Mouse (Mus musculus): ENCODE results near the gene Ccr10. TPM values are rescaled to one million over a fixed set of nuclear protein-coding genes. Genes with fewer than 3 reads are reported as not detected.

Ccr10 gene
- polyA plus RNA-seq (2012; rRNA removed) = 0.34 and 0.45 TPM in 2 replicates

DNA sequence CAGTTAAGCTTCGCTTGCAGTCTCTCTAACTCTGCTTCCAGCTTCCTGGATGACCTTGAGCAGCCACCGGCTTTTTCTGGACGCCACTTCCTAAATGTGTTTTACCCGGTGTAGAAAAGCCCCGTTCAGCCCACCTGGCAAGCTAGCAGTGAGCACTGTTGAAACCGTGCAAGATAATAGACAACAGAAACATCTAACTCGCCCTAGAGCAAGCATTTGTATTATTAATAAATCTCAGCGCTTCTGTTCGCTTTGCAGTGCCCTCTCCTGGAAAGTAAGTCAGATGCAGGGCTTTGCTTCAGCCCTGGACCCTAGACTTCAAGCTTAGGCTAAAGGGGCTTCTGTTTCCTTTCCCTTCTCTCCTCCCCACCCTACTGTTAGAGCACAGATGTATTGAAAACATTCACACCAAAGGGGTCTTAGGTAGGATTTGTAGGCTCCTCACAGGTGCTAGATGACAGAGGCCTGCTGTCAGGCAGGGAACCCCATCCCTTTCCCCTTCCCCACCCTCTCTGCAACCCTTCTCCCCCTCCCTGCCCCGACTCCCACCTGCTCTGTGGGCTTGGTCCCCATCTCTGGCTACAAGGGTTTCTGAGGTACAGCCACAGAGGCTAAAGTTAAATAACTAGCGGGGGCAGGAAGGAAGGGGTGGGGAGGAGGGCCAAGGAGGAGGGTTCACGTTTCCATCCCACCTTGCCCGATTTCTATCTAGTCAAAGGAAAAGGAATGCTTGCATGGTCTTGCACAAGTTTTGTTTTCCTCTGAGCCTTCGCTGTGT is at the start of gene Ccr10:
TSS of gene Ccr10 (minus strand) at position 593 of the 778 bp plus-strand sequence.
- DNase-seq (ENCODE audit: low read depth) = no peak

DNA sequence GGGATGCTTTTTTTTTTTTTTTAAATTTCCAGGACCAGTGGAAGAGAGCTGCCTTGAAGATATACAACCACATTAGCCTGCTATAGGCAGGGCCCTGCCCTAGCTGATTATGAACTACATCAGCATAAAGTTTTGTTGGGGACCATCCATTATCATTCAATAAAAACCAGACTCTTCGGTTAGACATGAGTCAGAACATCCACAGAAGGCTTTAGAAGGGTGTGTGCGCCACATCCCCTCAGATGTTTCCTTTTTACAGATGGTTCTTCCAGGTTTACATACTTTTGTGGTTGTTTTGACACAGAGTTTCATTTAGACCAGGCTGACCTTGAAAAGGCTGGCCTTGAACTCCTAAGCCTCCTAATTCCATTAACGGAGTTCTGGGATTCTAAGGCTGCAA is 49.1 kb upstream of the Ccr10 start:
- DNase-seq (ENCODE audit: low read depth) = no peak

- DNase-seq (ENCODE audit: low read depth) = no peak
Measured at GRCm38 (mm10) chr11:101221306-101221986, 46.2 kb upstream of the Ccr10 start.

- no peak for DNase-seq (ENCODE audit: low read depth)
Measured at GRCm38 (mm10) chr11:101220853-101221252, 45.6 kb upstream of the Ccr10 start.

GRCm38 (mm10) chr11:101218436-101219055 is 43.3 kb upstream of the Ccr10 start:
- no peak for DNase-seq (ENCODE audit: low read depth)

DNA sequence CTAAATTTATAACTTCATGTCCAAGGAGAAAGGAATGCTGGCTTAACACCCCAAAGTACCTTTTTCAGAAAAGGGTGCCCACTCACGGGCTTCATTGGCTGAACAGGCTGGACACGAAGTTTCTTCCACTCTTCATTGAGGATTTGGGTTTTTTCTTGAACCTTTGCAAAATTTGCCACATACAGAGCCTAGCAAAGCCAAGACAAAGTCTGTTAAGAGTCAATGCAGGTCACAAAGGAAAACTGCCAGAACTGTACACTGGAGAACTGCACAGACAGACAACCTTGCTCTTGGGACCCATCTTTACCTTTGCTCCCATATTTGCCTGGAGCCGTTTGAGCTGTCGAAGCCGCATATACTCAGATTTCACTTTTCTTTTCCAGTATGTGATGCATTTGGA is 41.7 kb upstream of the Ccr10 start:
- no peak for DNase-seq (ENCODE audit: low read depth)

DNA sequence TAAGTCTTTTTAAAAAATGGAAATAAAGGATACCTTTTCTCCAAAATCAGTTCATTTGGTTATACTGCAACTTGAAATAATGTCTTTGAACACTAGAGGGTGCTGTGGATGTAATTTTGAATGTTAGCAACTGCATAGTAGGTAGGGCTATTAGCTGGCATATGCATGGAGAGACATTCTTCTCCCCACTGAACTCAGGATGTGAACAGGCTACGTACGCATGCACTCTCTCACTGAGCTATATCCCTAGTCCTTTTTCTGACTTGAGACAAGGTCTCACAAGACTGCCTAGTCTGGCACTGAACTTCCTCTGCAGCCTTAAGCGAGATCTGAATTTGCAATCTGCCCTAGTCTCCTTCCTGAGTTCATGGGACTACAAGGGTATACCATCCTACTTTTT is 36.7 kb upstream of the Ccr10 start:
- no peak for DNase-seq (ENCODE audit: low read depth)

DNA sequence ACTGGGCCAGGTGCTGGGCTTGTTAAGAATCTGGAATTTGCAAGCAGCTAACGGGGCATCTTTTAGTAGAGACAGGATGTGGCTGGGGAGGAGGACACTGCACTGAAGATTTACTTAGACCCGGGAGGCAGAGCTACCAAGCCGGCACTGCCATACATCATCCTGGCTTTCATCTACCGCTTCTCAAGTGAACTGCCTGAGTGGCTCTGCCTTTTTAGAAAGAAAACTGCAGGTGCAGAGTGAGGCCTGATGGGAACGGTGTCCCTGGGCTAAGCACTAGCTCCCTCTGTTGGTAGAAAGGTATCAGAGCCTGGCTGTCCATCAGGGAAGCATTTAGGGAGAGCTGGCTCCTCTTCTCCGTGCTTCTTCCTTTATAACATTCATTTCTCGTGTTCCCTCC is 25.7 kb upstream of the Ccr10 start:
- DNase-seq (ENCODE audit: low read depth) = no peak

- no peak for DNase-seq (ENCODE audit: low read depth)
Measured at GRCm38 (mm10) chr11:101199555-101199954, 24.3 kb upstream of the Ccr10 start.

GRCm38 (mm10) chr11:101196175-101196574 is 20.9 kb upstream of the Ccr10 start:
- no peak for DNase-seq (ENCODE audit: low read depth)

DNA sequence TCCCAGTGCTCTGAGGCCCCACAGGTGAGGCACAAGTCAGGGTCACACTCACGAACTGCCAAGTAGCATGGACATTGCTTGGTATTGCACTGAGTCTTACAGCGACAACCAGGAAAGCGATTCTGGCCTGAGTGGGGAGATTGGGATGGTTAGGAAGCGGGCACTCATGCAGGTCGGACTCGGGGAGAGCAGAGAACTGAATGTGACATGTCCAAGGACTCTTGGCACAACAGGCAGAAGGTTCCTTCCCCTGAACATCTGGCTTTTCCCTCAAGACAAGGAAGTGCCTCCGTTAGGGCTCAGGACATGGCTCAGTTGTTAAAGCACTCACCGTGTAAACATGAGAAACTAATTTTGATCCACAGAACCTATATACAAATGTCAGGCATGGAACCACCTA is 20.3 kb upstream of the Ccr10 start:
- DNase-seq (ENCODE audit: low read depth) = no peak

- DNase-seq (ENCODE audit: low read depth) = no peak
Measured at GRCm38 (mm10) chr11:101195101-101195500, 19.9 kb upstream of the Ccr10 start.

- DNase-seq (ENCODE audit: low read depth) = no peak
Measured at GRCm38 (mm10) chr11:101194643-101195042, 19.4 kb upstream of the Ccr10 start.

DNA sequence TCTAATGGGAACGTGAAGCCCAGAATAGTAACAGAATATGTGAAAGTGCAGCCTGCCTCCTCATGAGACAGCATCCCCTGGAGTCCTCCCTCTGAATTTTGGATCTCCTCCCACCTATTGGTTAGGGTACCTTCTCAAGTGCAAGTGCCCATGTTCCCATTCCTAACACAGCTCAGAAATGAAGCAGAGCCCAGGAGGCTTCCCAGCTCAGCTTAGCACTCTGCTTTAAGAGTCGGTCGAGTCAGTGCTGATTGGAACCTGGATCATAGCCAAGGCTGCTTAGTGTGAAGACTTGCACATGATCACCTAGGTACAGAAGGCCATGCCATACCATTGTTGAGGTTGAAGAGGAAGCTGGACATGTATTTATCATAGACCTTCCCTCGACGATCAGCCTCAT is 18.9 kb upstream of the Ccr10 start:
- no peak for DNase-seq (ENCODE audit: low read depth)

DNA sequence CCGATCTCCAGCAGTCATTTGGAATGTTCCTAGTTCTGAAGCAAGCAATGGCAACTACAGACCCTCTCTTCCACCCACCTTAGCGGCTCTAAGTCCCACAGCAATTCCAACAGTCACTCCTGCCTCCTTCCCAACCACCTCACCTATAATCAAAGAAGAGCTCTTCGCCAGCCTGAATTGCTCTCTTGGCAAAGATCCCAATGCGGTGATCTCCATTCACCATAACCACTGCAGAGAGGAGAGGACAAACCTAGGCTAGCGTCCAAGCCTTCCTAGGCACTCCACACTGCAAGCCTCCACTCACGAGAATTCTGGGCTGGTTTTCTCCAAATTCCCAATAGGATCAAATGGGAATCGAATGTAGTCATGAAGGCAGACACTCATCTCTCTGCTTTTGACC is 17.8 kb upstream of the Ccr10 start:
- no peak for DNase-seq (ENCODE audit: low read depth)

DNA sequence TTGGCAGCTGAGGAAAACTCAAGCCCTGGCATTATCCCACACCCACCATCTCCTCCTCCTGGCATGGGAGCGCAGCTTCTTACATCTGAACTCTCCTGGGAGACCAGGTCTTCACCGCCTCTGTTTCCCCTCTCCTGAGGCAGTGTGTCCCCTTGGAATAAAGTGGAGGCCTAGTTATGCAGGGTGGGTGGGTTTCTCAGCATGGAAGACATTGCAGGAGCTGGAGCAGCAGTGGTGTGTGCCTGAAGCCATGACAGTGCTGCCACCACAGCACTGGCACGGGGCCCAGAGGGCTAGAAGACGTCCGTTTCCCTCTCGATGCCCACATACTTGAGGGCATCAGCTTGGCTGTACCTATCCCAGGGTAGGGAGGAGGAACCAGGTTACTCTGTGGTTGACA is 17.4 kb upstream of the Ccr10 start:
- no peak for DNase-seq (ENCODE audit: low read depth)

DNA sequence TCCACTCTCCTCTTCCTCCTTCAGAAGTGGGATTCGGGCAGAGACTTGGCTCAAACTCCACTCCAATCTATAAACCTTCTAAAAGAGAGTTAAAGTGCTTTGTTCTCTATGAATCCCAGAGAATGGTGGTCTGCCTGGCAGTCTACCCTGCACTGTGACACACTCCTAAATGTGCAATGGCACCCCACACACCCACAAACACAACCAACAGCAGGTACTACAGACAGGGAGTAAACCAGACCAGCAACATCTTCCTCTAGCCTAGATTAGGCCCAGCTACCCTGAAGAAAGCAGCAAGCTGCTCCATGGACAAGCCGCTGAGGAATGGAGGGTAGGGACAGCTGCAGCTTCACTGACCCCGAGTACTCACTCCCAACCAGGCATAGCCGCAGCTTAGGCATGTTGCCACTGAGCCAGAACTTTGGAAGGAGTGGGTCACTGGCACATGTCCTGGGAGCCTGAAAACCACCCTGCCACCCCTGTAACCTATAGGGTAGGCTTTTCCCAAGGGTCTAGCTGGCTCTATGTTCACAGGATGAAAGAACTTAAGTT is 16.8 kb upstream of the Ccr10 start:
- DNase-seq (ENCODE audit: low read depth) = no peak

DNA sequence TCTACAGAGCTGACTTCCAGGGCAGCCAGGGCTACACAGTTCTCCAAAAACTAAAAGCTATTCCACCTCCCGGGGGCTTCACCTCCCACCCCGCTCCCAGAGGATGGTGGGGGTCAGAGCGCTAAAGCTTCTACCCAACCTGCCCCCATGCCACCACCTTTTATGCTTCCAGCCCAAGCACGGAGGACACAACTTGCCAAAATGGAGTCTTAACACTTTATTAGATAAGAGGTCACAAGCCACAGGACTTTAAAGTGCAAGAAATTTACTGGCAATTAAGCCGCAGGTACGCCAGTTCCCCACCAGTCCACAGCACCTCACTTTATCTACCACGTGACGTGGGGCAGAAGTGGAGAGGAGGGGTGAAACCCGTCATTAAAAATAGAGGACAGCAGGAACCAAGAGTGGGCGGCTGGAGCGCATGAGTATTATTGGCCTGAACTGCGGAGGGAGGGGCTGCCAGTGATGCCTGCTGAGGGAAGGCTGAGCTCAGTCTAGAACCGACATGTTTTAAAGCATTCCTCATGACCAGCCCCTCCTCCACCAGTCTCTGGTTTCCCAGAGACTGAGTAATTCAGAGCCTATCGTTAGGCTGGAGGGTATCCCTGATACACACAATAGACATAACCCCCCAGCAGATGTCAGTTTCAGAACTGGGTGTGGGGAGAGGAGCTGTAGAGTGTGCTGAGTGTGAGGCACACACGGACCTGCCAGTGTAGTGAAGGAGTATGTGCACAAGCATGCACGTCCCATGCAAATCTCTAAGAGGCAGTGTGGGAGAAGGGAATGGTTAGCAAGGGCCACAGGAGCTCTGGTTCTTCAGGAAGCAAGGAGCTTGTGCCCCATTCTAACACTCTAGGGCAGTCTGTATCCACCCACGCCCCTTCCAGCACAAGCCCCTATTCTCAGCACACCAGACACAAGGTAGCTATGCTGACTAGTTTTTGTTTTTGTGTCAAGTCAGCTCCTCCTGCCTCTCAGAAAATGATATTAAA is 16.0 kb upstream of the Ccr10 start:
- DNase-seq (ENCODE audit: low read depth) = no peak

DNA sequence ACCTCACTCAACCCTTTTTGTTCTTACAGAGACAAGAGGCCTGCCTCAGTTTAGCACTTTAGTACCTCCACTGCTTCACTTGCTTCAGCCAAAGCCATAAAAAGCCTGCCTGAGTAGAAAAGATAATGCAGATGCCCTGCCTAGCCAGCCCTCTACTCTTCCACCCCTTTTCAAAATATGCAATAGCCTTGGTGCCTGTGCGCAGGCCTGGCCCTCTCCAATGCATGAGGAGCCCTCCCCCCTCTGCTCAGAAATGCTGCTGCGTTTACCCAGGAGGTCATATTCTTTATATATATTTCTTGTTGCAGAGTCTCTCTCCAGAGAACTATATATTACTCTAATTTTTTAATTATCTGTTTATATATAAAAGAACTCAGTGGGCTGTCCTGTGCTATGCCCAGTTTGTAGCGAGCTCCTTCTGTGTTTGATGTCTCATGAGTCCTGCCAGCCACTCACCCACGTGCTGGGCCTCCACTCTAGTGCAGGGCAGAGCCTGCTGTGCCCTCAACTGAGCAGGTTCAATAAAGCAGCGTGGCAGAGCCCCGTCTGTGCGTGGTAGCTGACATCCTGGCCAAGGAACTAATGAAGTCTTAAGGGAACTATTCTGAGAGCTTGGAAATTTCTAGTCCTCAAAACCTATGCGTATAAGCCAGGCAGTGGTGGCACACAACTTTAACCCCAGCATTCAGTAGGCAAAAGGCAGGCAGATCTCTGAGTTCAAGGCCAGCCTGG is 15.1 kb upstream of the Ccr10 start:
- no peak for DNase-seq (ENCODE audit: low read depth)

DNA sequence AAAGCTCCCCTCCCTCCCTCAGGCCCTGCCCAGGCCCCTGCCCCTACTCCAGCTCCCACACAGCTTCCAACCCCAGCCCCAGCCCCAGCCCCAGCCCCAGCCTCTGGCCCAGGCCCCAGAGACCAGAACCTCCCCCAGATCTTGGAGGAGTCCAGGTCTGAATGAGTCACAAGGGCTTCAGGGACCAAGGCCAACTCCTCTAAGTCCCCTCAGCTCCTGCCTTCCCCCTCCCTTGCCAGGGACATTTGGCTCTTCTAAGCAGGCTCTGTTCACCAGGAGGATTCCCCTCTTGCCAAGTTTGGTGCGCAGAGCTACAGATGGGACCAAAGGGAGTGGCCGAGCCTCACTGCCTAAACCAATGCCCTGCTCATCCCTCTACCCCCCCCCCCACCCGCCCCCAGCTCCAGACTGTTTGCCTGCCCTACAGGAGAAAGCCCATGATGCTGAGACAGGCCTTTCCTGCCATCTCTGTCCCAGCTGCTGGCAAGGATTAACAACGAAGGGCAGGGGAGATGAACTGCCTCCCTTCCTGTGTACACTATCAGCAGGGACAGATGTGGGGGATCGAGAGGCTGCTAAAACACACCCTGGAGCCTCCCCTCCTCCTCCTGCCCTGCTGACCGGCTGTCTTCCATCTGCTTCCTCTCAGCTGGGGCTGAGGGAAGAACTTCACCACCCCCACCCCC is 14.4 kb upstream of the Ccr10 start:
- DNase-seq (ENCODE audit: low read depth) = no peak
